Mouse (Mus musculus) spleen, postnatal 36 days (tissue): ENCODE results near the gene Pid1.

Source experiments
- DNase-seq, 2 experiments: peaks; one replicate each; pipeline ENCODE4 v3.0.0; 2022; ENCODE audit warnings: low spot score in 2 of 2, mixed read lengths in 1 of 2

The Pid1 gene

DNA sequence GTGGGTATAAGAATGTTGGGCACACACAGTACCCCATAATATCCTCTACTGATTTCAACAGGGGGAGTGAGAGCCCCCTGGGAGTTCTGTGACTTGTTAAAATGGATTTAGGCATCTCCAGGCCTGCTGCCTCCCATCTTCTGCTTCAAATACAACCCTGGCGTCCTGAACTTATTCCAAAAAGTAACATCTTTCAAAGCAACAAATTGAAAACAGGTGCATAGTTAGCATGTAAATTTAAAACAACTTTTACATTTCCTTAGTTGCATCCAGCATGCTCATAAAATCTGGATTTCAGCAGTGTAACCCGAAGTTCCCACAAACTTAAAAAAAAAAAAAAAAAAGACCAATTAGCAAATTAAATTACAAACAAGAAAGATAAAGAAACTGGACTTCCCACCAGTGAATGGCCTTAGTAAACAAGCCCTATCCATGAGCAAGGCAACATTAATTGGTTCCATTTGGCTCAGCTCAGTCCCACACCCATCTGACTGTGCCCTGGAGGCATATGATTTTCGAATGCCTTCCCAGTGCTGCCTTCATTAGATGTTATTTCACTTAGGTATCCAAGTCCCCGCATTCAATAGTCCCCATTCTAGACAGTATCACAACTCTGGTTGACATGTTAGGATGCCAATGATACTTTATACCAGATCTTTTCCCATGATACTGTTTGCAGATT, 177.1 kb downstream of the Pid1 start:
- DNase-seq = no peak

DNA sequence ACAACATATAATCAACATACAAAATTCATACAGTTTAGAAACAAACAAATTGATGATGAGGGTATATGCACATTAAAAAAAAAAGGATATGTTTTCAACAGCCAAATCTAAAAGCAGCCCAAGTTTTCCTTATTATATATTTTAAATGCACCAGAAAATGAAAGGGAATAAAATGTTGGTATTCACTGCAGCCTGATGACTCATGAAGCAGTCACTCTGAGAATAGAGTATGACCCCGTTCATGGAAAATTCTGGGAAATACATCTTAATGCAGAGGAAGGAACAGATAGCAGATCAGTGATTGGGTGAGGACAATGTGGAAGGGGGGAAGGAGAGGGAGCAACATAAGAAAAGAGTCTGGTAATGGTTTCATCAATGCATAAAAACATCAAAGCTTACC, 186.3 kb downstream of the Pid1 start:
- no peak for DNase-seq

GRCm38 (mm10) chr1:84177033-84177432, 186.9 kb downstream of the Pid1 start:
- no peak for DNase-seq

GRCm38 (mm10) chr1:84172941-84173340, 191.0 kb downstream of the Pid1 start:
- no peak for DNase-seq

DNA sequence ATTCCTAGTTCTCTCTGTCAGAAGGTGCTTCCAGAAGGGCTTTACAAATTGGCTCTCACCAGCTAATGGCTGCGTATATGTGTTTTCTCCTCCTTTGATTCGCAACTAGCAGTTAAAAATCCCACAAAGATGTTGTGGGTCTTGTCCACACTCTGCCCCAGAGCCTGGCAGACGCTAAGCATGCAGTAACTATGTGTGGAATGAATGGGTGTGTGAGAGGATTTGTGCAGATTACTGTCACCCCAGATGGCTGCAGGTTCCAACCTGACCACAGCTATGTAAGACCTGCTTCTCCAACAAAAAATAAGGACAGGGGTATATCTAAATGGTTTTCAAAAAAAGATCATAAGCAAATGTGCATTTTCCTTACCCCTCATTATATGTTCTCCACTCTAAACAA, 206.2 kb downstream of the Pid1 start:
- no peak for DNase-seq

GRCm38 (mm10) chr1:84155585-84155930, 208.4 kb downstream of the Pid1 start:
- no peak for DNase-seq

GRCm38 (mm10) chr1:84154725-84155584, 209.0 kb downstream of the Pid1 start:
- no peak for DNase-seq

GRCm38 (mm10) chr1:84153943-84154342, 210.0 kb downstream of the Pid1 start:
- DNase-seq = no peak

DNA sequence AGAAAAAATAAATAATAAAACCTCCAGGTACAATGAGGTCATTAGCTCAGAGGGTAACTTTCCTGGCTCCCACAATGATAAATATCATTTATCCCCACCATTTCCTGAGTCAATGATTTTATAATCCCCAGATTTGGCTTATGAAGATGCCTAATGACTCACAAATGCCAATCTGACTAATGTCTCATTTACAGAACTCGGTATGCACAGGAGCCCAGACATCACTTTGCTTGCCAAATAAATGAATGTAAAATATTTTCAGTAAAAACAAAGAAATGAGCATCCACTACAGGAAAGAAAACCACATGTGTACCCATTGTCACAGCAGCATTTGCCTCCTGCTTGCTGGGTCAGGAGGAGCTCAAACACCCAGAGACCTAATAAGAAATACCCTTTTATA, 222.4 kb downstream of the Pid1 start:
- DNase-seq = no peak

GRCm38 (mm10) chr1:84132451-84132850, 231.5 kb downstream of the Pid1 start:
- DNase-seq = no peak

- DNase-seq = no peak
Measured at GRCm38 (mm10) chr1:84131799-84132198, 232.2 kb downstream of the Pid1 start.

GRCm38 (mm10) chr1:84128510-84128909, 235.5 kb downstream of the Pid1 start:
- DNase-seq = no peak

DNA sequence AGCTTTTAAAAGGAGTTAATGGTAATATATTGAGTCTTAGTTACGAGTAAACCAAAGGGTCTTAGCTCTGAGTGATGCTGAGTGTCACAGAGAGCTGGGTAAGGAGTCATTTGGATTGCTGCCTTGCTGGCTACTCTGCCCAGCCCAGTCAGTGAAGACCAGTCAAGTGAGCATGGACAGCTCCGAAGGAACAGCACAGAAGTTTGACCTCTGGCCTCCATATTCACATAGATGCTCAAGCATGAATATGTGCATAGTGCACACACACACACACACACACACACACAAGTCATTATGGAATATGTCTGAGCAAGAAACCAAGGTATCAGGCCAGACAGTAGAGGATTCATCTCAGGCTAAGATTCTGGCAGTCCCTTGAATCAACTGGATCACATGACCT, 244.7 kb downstream of the Pid1 start:
- DNase-seq = no peak

DNA sequence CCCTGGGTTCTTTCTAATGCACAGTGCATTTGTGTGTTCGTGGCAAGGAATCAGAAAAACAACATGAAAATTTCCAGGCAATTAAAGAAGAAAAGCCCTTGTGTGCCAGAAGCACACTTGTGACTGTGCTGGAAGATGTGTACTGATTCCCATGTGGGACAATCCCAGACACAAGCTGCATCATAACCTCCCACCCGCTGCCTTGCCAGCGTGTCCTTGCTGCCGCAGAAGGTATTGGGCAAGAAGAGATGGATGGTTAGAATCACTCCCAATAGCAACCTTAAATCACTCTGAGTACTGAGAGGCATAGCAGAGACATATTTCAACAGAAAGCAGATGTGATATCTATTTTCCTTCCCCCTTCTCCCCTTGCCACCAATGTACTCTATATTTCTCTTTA, 257.2 kb downstream of the Pid1 start:
- DNase-seq = no peak

GRCm38 (mm10) chr1:84102052-84102451, 261.9 kb downstream of the Pid1 start:
- DNase-seq = no peak

- no peak for DNase-seq
Measured at GRCm38 (mm10) chr1:84097398-84097797, 266.6 kb downstream of the Pid1 start.

- no peak for DNase-seq
Measured at GRCm38 (mm10) chr1:84093291-84093690, 270.7 kb downstream of the Pid1 start.

DNA sequence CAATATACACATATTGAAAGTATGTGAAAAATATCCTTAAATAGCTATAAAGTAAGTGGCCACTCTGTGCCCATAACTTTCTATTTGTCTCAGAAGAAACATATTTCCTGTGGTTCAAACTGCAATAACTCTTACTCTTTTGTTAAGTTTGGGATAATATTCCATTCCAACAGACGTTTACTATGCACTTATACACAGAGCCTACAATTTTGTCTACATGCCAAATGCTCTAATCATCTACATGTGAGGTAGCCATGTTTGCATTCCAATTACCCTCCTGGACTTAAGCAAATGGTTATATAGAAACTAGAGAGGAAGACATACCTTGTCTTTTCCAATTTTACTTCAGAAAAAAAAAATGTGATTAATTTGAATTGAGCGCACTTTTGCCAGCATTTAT, 274.3 kb downstream of the Pid1 start:
- no peak for DNase-seq

- DNase-seq = no peak
Measured at GRCm38 (mm10) chr1:84087957-84088356, 276.0 kb downstream of the Pid1 start.

DNA sequence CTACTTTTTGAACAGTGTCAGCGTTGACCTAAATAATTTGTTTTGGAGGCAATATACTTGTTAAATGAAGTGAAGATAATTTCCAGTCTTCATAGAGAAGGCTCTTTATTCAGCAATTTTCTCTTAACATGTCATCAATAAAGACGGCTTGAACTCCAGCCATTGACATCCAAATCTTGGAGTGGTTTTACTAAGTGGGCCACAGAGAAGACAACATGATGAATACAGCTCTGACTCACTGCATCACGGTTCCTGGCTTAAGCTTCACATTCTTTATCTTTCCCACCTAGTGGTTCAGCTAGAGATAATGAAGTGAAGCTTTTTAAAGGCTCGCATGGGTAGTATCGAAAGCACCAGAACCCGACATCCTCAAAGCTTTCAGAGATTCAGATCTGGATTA, 276.7 kb downstream of the Pid1 start:
- no peak for DNase-seq

- DNase-seq = no peak
Measured at GRCm38 (mm10) chr1:84086486-84086885, 277.5 kb downstream of the Pid1 start.

DNA sequence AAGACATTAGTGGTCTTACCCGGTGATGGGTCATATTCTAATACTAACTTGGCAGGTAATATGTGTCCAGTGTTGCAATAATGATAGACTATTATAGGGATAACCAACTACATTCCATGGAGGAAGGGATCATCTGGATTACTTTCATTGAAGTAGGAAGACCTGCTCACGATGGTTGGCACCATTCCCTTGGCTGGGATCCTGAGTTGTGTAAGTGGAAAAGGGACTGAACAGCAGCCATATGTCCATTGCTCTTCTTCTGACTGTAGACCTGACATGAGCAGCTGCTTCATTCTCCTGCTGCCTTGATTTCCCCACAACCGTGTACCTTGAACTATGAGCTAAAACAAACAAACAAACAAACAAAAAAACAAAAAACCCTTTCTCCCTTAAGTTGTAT, 278.6 kb downstream of the Pid1 start:
- no peak for DNase-seq

DNA sequence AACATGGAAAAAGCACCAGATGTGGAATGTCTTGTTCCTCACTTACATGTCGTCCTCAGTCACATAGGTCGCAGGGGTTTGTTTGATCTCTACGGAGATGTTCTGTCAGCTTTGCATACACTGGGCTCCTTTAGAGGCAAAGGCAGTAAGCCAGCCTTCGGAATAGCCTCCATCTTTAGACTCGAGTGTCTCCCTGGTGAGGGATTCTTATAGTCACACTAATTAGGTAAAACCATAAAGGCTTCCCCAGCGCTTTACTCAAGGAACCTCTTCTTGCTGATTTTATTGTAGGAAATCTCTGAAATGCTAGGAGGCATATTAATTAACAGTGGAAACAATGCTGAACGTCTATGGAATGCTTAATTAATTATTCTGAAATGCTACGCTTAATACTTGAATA, 284.4 kb downstream of the Pid1 start:
- no peak for DNase-seq
